Mouse (Mus musculus) B cell, adult 2 months (primary cell): ENCODE measurements around the gene Gm17428.
"Not testable (repeated sequence)": the region's sequence is repeated elsewhere in the genome, so short reads cannot be mapped to it uniquely, and the experiment has no call there.

Experiments used
- DNase-seq, 2 experiments: peaks; one replicate each; pipeline ENCODE4 v3.0.0; 2022

The Gm17428 gene

DNA sequence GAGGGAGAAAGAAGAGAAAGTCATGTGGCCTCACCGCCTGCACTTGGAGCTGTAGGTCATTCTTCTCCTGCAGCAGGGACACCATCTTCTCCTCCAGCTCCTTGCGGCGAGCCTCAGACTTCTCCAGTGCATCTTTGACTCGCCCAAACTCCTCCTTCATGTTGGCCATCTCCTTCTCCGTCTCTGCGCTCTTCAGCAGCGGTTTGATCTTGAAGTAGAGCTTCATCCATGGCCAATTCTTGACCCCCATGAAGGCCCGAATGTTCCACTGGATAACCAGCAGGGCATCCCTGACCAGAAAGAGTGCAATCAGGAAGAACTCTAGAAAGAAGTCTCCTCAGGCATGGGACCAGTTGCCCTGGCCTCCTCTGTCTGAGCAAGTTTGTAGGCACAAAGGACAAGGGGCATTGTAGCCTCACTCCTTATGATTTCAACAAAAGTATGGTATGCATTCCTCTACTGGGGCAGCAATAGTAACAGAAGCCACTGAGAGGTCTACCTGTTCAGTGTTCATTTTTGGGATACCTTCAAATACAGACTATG is 23.0 kb upstream of the Gm17428 start:
- DNase-seq, result no peak

DNA sequence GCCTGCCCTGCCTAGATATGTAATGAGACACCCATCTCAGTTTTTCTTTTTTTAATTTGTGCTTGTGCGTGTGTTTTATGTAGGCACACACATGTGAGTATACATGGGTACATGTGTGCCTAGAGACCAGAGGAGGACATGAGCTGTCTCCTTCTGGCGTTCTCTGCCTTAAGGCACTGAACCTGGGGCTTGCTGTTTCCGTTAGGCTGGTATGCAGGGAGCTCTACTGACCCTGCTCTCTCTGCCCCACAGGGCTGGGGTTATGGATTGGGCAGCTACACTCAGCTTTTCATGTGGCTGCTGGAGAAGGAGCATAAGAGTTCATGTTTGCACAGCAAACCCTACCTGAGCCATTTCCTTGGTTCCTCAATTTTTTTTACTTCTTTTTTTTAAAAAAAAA is 22.3 kb upstream of the Gm17428 start:
- DNase-seq, result no peak

DNA sequence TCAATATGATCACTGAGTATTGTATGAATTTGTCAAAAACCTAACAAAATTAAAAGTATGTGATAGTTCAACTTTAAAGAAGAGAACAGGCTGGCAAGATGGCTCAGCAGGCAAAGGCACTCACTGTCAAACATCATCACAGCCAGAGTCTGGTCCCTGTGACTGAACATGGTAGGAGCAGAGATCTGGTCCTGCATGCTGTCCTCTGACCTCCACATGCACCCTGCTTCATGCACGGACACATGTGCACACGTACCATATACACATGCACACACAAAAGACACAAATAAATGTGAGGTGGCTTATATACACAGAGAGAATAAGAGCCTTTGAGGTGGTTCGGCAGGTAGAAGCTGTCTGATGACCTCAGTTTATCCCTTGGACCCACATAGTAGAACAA is 21.3 kb upstream of the Gm17428 start:
- no peak for DNase-seq

DNA sequence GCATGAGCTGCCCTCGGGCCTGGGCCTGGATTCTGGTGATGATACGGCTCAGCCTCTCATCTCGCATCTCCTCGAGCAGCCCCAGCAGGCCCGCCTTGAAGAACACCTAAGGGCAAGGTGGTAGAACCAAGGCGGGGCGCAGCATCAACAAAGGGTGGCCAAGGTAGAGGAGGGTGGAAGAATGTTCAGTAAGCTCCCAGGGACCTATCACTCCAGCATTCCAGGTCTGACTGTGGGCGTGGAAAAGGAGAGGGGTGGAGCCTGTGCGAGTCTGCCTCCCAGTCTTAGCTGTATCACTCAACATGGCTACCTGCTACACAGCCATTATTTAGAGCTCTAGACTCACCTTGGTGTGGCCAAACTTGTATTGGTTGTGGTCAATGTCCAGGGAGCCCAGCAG is 20.2 kb upstream of the Gm17428 start:
- DNase-seq, result no peak

DNA sequence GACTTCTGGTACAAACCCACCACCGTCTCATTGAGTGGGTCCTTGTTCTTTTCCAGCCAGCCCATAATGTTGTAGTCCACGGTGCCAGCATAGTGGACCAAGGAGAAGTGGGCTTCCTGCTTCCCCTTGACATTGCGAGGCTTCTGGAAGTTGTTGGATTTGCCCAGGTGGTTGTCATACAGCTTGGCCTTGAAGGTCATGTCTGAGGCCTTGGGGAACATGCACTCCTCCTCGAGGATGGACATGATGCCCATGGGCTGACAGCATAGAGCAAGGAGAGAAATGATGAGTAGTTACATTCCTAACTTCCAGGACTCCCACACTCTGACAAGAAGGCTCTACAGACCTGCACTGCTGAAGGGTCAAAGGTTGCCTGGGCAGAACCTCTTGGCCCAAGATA is 18.2 kb upstream of the Gm17428 start:
- no peak for DNase-seq

DNA sequence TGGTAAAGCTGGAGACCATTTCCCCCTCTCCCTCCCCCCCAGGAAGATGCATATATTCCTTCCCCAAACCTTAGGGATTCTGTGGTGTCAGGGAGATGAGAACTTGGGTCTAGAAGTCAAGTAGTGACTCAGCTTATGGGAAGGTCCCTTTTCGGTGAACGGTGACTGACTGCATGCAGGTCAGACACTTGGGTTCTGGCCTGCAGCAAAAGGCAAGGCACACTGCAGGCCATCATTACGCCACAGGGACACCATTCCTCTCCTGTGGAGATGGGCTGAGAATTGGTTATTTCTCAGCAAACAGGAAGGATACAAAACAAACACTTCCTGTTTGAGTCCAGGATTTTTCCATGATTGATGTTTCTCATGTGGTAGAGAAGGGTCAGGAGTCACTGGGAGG is 17.5 kb upstream of the Gm17428 start:
- DNase-seq, result no peak

DNA sequence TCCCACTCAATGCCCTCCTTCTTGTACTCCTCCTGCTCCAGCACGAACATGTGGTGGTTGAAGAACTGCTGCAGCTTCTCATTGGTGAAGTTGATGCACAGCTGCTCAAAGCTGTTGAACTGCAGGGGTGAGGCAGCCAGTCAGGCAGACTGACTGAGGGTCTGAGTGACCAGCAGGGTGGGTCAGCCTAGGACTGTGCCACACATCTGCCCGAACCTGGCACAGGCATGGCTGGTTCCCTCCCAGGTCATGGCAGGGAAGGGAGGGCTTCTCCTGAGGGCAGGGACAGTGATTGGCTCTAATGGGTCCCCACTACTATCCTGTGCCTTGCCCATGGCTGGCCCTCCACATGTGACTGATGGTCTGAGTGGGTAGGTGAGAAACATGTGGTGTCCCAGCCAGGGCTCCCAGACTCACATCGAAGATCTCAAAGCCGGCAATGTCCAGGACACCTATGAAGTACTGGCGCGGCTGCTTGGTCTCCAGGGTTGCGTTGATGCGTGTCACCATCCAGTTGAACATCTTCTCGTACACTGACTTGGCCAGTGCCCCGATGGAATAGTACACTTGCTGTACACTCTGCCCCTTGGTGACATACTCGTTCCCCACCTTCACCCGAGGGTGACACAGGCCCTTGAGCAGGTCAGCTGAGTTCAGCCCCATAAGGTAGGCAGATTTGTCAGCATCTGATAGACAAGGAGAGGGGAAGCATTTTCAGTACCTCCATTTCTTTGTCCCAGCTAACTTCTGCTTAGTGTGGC is 16.7 kb upstream of the Gm17428 start:
- not testable (repeated sequence) for DNase-seq

DNA sequence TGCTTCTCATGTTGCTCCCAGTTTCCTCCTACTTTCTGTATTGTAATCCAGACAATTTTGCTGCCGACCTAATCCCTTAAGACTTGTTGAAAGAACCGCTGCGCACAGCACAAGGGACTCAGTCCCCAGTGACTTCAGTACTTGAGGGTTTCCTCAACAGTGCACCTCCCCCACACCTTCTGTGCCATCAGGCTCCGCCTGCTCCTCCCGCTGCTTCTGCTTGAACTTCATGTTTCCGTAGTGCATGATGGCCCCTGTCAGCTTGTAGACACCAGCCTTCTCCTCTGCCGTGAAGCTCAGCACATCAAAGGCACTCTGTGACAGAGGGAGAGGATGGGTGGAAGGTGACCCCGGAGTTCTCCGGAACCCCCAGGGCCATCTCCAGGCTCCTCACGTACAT is 16.0 kb upstream of the Gm17428 start:
- DNase-seq, result no peak

DNA sequence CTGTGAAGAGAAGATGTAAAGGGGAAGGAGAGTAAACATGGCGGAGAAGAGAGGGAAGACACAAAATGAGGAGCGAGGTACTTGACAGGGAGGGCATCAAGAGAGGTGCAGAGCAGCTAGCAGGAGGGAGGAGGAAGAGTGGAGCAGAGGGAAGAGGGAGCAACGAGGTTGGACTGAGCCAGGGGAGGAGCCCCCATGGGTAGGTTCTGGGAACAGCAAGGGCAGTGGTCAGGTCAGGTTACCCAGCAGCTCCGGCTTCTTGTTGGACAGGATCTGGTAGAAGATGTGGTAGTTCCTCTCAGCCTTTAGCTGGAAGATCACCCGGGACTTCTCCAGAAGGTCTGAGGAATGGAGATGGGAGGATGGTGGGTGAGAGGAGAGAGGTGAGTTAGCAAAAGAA is 15.2 kb upstream of the Gm17428 start:
- no peak for DNase-seq

DNA sequence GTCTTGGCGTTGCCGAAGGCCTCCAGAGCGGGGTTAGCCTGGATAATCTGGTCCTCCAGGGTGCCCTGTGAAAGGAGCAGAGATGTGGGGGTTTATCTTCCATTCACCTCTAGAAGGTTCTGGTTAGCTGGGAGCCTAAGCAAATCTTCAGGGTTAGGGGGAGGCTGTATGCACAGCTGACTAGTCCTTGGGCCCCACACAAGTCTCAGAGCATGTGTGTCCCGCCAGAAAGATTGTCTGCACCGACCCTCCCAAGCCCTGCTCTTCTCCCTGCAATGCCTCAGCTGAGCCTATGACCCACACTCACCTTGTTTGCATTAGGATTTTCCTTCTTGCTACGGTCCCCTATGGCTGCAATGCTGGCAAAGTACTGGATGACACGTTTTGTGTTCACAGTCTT is 14.0 kb upstream of the Gm17428 start:
- DNase-seq, result no peak

DNA sequence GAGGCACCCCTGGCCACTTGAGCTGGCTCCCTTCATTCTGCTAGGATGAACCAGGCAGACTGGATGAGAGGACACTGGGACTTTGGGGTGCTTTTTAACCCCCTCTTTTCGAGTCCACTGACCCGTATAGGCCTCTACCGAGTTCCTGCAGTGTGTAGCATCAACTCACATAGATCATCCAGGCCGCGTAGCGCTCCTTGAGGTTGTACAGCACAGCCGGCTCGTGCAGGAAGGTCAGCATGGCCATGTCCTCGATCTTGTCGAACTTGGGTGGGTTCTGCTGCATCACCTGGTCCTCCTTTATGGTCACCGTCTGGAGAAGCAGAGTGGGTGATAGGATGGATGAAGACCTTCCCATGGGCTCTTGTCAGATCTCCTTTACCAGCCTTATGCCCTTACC is 13.0 kb upstream of the Gm17428 start:
- no peak for DNase-seq

DNA sequence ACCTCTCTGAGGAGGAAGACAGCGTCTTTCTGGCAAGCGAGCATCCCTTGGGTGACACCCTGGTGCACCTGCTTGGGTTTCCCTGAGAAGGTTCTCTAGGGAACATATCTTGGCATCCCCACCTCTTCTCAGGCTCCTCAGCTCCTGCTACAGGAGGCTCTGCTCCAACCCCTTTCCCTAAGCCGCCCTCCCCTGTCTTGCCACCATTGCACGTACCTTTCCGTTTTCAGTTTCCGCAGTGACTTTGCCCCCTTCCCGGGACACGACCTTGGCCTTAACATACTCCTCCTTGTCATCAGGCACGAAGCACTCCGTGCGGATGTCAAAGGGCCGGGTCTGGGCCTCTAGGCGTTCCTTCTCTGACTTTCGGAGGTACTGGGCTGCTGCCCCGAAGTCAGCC is 11.7 kb upstream of the Gm17428 start:
- DNase-seq, result no peak

DNA sequence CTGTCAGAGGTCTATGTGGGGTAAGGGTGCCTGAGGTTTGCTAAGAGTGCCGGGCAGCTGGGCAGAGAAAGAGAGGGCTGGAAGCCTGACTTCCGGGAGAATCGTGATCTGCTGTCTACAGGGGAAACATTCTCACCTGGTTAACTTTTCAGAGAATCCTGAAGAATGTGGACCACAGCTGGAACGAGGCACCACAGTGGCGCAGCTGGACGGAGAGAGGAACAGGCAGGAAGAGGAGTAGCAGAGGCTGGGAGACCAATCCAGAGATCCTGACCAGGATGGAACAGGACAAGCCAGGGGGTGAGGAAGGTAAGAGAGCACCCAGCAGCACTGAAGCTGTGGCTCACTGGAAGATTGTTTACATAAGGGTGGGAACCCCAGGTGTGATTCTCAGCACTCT is 11.1 kb upstream of the Gm17428 start:
- no peak for DNase-seq

DNA sequence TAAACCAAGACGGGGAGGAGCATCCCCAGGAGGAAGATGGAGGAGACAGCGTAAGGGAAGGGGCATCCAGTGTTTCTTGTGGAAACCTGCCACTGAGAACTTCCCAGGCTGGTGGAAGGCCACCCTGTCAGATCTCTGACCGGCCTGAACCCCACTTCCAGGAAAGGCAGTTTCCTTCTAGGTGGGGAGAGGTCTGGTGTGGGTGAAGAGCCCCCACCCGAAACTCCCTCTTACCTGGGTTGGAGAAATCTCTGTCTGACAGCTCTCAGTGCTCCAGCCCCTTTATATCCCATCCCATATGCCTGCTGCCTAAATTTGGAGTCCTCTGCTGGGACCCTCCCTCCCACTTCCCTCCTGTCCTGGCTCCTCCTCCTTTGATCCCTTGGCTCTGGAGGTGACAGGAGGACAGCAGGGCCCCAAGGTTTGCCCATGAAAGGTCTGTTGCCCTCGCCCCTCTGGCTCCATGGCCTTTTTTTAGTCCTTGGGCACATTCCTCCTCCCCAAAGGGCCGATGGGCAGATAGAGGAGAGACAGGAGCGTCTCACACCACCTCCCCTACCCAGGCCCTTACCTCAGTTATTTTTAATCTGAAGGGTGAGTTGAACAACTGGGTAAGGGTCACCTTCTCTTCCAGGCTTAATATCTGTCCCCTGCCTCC is 10.3 kb upstream of the Gm17428 start, which contains the start of gene Myh6:
Gene Myh6 (minus strand): TSS at position 608 of the 658 bp plus-strand sequence.
- DNase-seq, result no peak

DNA sequence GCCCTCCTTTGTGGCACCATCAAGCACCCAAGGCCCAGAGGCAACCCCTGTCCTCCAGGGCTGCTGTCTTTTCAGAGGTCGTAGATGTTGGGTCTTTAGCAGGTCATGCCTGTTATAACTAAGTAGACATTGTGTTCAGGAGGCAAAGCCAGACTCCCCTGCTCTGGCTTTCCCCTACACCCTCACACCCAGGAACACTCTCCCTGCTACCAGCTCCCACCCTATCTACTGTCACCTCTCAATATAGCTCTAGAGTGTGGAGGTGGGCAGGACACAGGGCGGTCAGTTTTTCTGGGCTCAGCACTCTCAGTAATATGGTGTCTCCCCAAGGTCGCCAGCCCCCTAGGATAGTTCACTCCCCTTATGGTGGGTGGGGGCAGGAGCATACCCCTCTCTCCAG is 8.9 kb upstream of the Gm17428 start:
- no peak for DNase-seq

DNA sequence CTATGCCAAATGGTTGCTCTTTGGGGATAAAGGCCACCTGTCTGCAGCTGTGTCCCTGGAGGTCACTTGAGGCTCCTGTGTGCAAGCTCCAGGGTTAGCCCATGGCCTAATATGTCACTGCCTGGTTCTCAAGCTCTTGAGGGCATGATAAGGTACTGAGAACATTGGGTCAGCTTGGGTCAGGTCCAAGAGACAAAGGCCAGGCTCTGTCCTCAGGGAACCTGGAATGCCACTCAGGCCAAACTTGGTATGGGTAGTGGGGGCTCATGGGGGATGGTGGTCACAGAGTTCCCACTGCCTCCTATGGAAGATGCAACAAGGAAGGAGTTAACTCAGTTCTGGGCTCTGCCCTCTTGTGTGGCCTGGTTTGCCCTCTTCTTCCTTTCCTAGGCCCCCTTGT is 8.4 kb upstream of the Gm17428 start:
- no peak for DNase-seq

DNA sequence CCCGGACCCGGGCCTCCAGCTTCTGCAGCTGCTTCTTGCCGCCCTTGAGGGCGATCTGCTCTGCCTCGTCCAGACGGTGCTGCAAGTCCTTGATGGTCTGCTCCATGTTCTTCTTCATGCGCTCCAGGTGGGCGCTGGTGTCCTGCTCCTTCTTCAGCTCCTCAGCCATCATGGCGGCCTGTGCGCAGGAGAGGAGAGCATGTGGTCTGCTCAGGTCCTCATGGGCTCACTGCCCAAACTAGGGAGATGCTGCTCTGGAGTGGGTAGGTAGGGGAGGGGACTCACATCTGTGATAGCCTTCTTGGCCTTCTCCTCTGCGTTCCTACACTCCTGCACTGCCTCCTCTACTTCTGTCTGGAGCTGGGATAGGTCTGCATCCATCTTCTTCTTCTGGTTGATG is 3.9 kb upstream of the Gm17428 start:
- not testable (repeated sequence) for DNase-seq

DNA sequence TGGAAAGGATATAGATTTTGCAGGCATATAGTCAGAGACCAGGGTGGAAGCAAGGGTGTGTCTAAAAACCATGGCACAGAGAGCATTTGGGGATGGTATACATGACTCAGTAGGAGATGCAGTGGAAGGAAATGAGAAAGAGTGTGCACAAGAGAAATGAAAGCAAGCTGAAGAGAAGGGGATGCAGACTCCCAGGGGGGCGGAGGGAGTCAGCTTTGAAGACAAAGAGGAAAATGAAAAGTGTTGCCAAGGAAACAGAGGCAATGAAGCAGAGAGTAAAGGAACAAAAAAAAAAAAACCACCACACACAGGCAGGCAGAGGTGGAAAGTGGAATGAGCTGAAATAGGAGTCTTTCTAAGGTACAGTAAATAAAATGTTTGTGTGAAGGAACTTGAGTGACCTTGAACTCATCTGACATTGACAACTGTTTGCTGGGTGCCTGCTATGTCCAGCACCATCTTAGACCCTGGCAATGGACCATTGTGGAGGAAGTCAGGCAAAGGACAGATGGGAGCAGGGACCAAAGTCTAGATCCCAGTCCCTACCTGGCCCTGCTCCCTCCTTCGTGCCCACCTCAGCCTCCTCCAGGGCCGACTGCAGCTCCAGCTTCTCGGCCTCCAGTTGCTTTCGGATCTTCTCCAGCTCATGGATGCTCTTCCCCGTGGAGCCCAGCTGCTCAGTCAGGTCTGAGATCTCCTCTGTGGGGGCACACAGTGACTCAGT is 2.5 kb upstream of the Gm17428 start:
- DNase-seq, result no peak

DNA sequence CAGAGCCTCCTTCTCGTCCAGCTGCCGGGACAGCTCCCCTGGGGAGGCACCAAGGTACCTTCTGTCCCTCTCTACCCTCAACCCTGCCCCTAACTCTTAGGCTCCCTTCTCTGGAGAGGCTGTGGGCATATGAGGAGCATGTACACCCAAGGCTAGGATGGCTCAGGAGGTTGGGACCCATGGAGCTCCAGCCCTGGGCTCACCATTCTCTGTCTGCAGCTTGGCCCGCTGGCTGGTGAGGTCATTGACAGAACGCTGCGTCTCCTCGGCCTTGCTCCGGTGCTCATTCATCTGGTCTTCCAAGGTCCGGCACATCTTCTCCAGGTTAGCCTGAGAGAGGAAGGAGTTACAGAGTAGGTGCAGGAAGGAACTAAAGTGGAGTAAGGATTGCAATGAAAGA is 1.9 kb downstream of the Gm17428 start:
- no peak for DNase-seq

DNA sequence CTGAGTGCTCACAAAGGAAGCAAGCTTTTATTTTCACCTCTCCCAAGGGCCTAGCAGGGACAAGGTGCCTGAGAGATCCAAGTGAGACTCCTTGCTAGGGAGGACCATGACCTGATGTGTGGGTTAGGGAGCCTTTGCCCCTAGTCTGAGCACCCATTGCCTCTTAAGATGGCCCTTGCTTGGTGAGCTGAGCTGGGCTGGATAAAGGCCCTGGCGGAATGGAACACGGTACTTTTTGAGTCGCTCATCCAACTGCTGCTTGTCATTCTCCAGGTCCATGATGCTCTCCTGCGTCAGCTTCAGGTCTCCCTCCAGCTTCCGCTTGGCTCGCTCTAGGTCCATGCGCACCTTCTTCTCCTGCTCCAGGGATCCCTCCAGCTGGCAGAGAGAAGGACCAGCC is 5.2 kb downstream of the Gm17428 start:
- no peak for DNase-seq

DNA sequence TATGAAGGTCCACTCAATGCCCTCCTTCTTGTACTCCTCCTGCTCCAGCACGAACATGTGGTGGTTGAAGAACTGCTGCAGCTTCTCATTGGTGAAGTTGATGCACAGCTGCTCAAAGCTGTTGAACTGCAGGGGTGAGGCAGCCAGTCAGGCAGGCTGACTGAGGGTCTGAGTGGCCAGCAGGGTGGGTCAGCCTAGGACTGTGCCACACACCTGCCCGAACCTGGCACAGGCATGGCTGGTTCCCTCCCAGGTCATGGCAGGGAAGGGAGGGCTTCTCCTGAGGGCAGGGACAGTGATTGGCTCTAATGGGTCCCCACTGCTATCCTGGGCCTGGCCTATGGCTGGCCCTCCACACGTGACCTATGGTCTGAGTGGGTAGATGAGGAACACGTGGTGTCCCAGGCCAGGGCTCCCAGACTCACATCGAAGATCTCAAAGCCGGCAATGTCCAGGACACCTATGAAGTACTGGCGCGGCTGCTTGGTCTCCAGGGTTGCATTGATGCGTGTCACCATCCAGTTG is 11.7 kb downstream of the Gm17428 start:
- not testable (repeated sequence) for DNase-seq

DNA sequence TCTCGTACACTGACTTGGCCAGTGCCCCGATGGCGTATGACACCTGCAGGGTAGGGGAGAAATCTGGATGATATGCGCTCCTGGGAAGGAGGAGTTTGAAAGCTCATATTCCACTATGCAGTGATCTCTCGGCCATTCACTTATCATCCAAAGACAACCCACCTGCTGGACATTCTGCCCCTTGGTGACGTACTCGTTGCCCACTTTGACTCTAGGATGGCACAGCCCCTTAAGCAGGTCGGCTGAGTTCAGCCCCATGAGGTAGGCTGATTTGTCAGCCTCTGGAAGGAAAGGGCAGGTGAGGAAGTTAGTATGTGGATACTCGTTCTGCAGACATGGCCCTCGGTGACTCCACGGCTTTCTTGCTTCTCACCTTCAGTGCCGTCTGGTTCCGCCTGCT is 12.1 kb downstream of the Gm17428 start:
- no peak for DNase-seq

DNA sequence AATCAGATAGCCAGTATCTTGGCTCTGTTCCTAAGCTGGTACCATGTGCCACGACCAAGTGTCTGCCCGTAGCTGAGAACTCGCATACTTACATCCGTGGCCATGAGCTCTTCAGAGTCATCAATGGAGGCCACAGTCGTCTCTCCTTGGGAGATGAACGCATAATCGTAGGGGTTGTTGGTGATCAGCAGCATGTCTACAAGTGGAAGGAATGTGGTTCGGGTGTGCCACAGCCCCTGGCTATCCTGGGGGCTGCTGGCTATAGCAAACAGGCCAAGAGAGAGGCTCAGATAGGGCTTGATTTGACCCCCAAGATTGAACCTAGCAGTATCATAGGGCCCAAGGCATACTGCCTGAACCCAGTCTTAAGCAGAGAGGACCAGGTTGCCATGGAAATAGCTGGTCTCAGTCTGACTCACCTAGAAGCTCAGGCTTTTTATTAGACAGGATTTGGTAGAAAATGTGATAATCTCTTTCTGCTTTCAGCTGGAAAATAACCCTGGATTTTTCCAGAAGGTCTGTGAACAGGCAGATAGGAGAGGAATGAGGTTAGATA is 13.2 kb downstream of the Gm17428 start:
- no peak for DNase-seq
